Mouse (Mus musculus) brain, embryonic 14.5 days (tissue): Measurements from ENCODE around the gene Ifnar2.

ENCODE experiments used
- CTCF ChIP-seq: fragments of 200-500 bp; IDR thresholded peaks from 2 replicates; pipeline ENCODE4 v1.5.1; 2012; ENCODE audit warnings: inconsistent platforms, mild to moderate bottlenecking, moderate library complexity, borderline replicate concordance; ENCODE audit not compliant: insufficient read depth, insufficient read length; ENCODE audit errors: extremely low read depth
- POLR2A ChIP-seq: fragments of 200-500 bp; IDR thresholded peaks from 2 replicates; pipeline ENCODE4 v1.6.1; 2012; ENCODE audit warnings: mild to moderate bottlenecking, inconsistent platforms, borderline replicate concordance; ENCODE audit not compliant: poor library complexity, insufficient read depth, insufficient read length, severe bottlenecking; ENCODE audit errors: extremely low read depth

DNA sequence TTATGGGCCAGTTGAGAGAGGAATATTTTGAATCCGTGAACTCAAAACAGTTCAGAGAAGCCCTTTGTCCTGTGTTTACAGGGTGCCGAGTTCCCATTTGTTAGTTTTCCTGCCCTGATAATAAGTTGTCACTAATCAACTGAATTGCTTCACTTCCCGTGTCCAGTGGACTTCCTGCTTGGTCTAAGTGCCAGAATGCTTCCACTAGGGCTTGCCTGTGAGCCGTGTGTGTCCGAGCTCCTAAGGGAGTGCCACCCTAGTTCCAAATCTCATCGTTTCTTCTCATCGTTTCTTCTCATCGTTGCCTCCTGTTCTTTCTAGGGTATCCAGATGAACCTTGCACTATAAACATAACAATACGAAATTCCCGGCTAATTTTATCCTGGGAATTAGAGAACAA, 13.0 kb downstream of the Ifnar2 start:
- TF ChIP-seq CTCF (no peak), POLR2A (no peak)
